Mouse (Mus musculus): ENCODE results near the gene Rplp2. TPM values are rescaled to one million over a fixed set of nuclear protein-coding genes. Genes with fewer than 3 reads are reported as not detected.

The Rplp2 gene
- total and polyA plus RNA-seq, 3 experiments = 421 to 928 (median 848) TPM

DNA sequence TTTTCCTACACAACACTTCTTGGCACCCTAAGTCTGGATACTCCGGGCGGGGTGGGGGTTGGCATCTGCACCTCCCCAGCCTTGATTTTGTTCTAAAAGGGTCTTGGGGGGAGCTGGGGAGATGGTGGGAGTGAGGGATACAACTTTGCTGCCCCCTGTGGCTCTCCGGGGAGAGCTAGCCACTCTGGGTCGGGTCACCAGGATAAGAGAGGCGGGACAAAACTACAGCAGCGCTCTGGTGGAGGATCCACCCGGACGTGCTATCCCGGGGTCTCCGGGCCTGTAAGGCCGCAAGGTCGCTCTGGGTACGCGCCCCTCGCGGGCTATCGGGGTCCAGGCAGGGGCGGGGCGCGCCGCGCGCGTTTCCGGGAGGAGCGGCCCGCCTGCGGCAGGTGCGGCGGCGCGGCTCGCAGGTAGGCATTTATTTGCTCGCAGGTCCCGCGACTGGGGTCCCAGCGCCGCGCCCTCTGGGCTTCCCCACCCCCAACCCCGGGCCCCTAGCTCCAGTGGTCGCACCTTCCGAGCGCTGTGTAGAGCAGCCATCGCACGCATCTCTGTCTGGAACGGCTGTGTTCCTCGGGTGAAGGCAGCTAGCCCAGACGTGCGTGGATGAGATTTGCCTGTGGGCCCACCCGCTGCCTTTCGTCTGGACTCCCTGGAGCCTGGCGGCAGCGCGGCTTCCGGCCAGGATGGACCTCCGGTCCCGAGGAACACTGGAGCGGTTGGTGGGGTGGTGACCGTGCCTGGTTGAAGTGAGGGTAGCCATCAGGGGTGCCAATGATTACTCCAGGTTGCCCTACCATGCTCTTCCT is 14.6 kb downstream of the Rplp2 start:
- intact Hi-C loops (cut with DNase I) = no loop called here
- H3K4me3 ChIP-seq = peak overlapping the region; percentile 83
- no peaks in the 10 kb centered on the region for H3K27me3 ChIP-seq (ENCODE audit: control insufficient read depth, insufficient read depth, low read length)
- peak overlapping the region; percentile 88 for H3K9ac ChIP-seq (ENCODE audit: low read depth, low read length)
- TF ChIP-seq POLR2A (IDR thresholded peaks at IDR 0.05; ENCODE audit: insufficient read depth, low read depth, low read length) (no peak; the same call in none of the 2 replicates), EP300 (IDR thresholded peaks at IDR 0.05; ENCODE audit: insufficient read depth, low read depth, low read length) (no peak), CTCF (IDR thresholded peaks at IDR 0.05) (peak; percentile 61)
- 1% methylated on average over 59 of the region's 59 CpGs for WGBS
- H3K27ac ChIP-seq = peak overlapping the region; percentile 97
- DNase-seq = peak in 1 of 2 experiments; percentile 72
- H3K4me1 ChIP-seq (ENCODE audit: control insufficient read depth, insufficient read depth, low read length) = peaks cover 29% of the 10 kb centered on the region
- H3K79me2 ChIP-seq (replicated peaks; ENCODE audit: control insufficient read depth, insufficient read depth, low read length) = no peaks in the 10 kb centered on the region; the same call in 1 of the 2 replicates
- peaks cover 5% of the 10 kb centered on the region; the same call in 1 of the 2 replicates for H3K36me3 ChIP-seq (ENCODE audit: control insufficient read depth, insufficient read depth, low read length)

DNA sequence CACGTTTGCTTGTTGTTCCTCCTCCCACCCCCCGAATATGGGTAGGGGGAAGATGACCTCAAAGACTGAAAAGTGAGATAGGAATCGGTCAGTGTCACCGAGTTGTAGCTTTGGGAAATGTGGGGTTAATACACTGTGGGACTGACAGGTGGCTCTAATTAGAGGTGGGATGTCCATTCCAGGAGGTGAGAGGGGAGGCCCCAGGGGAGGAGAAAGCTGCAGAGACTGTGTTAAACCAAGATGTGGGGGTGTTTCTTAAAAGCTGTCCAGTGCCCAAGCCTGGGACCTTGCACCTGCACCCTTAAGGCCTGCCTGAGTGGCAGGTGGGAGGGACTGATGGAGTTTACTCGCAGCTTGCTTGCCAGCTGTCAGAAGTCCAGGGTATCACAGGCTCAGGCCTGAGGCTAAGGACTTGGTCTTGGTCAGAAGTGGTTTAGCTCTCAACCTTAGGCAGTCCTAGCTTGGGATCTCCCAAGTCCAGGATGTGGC is 15.2 kb downstream of the Rplp2 start:
- 16% methylated on average over 5 of the region's 5 CpGs for WGBS
- DNase-seq = peak in 1 of 2 experiments; percentile 63
- Histone ChIP-seq H3K4me3 (peak overlapping the region; percentile 83), H3K79me2 (replicated peaks; ENCODE audit: control insufficient read depth, insufficient read depth, low read length) (no peaks in the 10 kb centered on the region; the same call in 1 of the 2 replicates), H3K9ac (ENCODE audit: low read depth, low read length) (peak overlapping the region; percentile 88), H3K27me3 (ENCODE audit: control insufficient read depth, insufficient read depth, low read length) (no peaks in the 10 kb centered on the region), H3K27ac (peak overlapping the region; percentile 97), H3K36me3 (ENCODE audit: control insufficient read depth, insufficient read depth, low read length) (peaks cover 5% of the 10 kb centered on the region; the same call in 1 of the 2 replicates), H3K4me1 (ENCODE audit: control insufficient read depth, insufficient read depth, low read length) (peaks cover 27% of the 10 kb centered on the region)
- intact Hi-C loops (cut with DNase I) = no loop called here
- TF ChIP-seq POLR2A (IDR thresholded peaks at IDR 0.05; ENCODE audit: insufficient read depth, low read depth, low read length) = no peak
- no peak for TF ChIP-seq CTCF (IDR thresholded peaks at IDR 0.05)
- TF ChIP-seq EP300 (IDR thresholded peaks at IDR 0.05; ENCODE audit: insufficient read depth, low read depth, low read length) = no peak

DNA sequence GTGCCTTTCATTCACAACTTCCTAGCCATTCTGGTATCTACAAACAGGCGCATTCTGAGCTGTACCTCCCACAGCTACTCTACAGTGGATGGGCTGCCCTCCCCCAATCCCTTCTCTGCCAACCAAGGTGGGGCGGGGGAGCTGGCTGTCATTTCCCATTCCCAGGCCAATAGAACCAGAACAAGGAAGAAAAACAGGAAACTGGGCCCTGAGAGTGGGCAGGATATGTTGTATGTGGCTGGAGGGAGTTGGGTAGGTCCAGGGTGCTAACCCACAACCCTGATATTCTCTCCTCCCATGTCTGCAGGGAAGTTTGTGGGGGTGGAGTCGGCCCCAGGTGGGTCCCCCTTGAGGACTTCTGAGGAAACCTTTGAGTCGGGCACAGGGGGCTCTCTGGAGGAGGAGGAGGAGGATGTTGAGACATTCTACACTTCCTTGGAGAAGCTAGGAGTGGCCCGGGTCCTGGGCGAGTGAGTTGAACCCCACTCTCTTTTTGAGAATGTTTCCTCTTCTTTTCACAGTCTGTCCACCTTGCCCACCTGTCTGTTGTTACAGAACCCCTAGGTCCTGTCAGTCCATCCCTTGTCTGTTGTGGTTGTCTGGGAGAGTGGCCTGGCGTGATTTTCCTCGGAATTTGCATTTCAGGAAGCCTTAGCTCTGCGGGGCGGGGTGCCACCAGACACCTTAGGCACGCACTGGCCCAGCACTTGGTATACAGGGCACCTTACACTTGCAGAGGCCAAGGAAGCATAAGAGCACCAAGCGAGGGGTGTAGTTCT is 16.8 kb downstream of the Rplp2 start:
- no peaks in the 10 kb centered on the region; the same call in 1 of the 2 replicates for H3K79me2 ChIP-seq (replicated peaks; ENCODE audit: control insufficient read depth, insufficient read depth, low read length)
- TF ChIP-seq CTCF (IDR thresholded peaks at IDR 0.05) (no peak), POLR2A (IDR thresholded peaks at IDR 0.05; ENCODE audit: insufficient read depth, low read depth, low read length) (peak; percentile 91), EP300 (IDR thresholded peaks at IDR 0.05; ENCODE audit: insufficient read depth, low read depth, low read length) (peak; percentile 90; the same call in 1 of the 2 replicates)
- peak overlapping the region; percentile 97 for H3K27ac ChIP-seq
- intact Hi-C loops (cut with DNase I) = no loop called here
- WGBS = 41% methylated on average over 12 of the region's 12 CpGs
- H3K27me3 ChIP-seq (ENCODE audit: control insufficient read depth, insufficient read depth, low read length) = no peaks in the 10 kb centered on the region
- peaks cover 28% of the 10 kb centered on the region for H3K4me1 ChIP-seq (ENCODE audit: control insufficient read depth, insufficient read depth, low read length)
- peaks cover 2% of the 10 kb centered on the region; the same call in 1 of the 2 replicates for H3K36me3 ChIP-seq (ENCODE audit: control insufficient read depth, insufficient read depth, low read length)
- peak overlapping the region; percentile 75 for H3K9ac ChIP-seq (ENCODE audit: low read depth, low read length)
- DNase-seq = peak; percentile 81 to 86
- peak overlapping the region; percentile 83 for H3K4me3 ChIP-seq

GRCm38 (mm10) chr7:141464603-141465201 is 17.5 kb downstream of the Rplp2 start:
- WGBS = 31% methylated on average over 38 of the region's 38 CpGs
- no peaks in the 10 kb centered on the region for H3K27me3 ChIP-seq (ENCODE audit: control insufficient read depth, insufficient read depth, low read length)

GRCm38 (mm10) chr7:141465388-141466044 is 18.3 kb downstream of the Rplp2 start:
- WGBS = 39% methylated on average over 10 of the region's 10 CpGs
- no peaks in the 10 kb centered on the region for H3K27me3 ChIP-seq (ENCODE audit: control insufficient read depth, insufficient read depth, low read length)
- H3K79me2 ChIP-seq (replicated peaks; ENCODE audit: control insufficient read depth, insufficient read depth, low read length) = no peaks in the 10 kb centered on the region; the same call in 1 of the 2 replicates
- peak overlapping the region; percentile 63 for H3K27ac ChIP-seq
- peaks cover 26% of the 10 kb centered on the region for H3K4me1 ChIP-seq (ENCODE audit: control insufficient read depth, insufficient read depth, low read length)
- intact Hi-C loops (cut with DNase I) = no loop called here
- H3K4me3 ChIP-seq = peak overlapping the region; percentile 52; the same call in 1 of the 2 replicates
- DNase-seq = peak in 1 of 2 experiments; percentile 59
- peak overlapping the region; percentile 32 for H3K9ac ChIP-seq (ENCODE audit: low read depth, low read length)
- peaks cover under 1% of the 10 kb centered on the region; the same call in 1 of the 2 replicates for H3K36me3 ChIP-seq (ENCODE audit: control insufficient read depth, insufficient read depth, low read length)
- no peak for TF ChIP-seq EP300 (IDR thresholded peaks at IDR 0.05; ENCODE audit: insufficient read depth, low read depth, low read length)
- no peak for TF ChIP-seq POLR2A (IDR thresholded peaks at IDR 0.05; ENCODE audit: insufficient read depth, low read depth, low read length)
- no peak for TF ChIP-seq CTCF (IDR thresholded peaks at IDR 0.05)

More at GRCm38 (mm10) chr7:141464603-141465201, 17.5 kb downstream of the Rplp2 start:
- H3K4me3 ChIP-seq = peak overlapping the region; percentile 52
- no peaks in the 10 kb centered on the region; the same call in 1 of the 2 replicates for H3K79me2 ChIP-seq (replicated peaks; ENCODE audit: control insufficient read depth, insufficient read depth, low read length)
- H3K4me1 ChIP-seq (ENCODE audit: control insufficient read depth, insufficient read depth, low read length) = peaks cover 32% of the 10 kb centered on the region
- H3K27ac ChIP-seq = peak overlapping the region; percentile 97
- H3K9ac ChIP-seq (ENCODE audit: low read depth, low read length) = peak overlapping the region; percentile 75
- intact Hi-C loops (cut with DNase I) = no loop called here
- no peak for TF ChIP-seq EP300 (IDR thresholded peaks at IDR 0.05; ENCODE audit: insufficient read depth, low read depth, low read length)
- 0 out of 2 replicates have a peak, but pooled peaks have one; percentile 31 for TF ChIP-seq POLR2A (IDR thresholded peaks at IDR 0.05; ENCODE audit: insufficient read depth, low read depth, low read length)
- peaks cover 2% of the 10 kb centered on the region; the same call in 1 of the 2 replicates for H3K36me3 ChIP-seq (ENCODE audit: control insufficient read depth, insufficient read depth, low read length)
- peak in 1 of 2 experiments; percentile 62 for DNase-seq
